Mouse (Mus musculus): Measurements from ENCODE around the gene Bnip1. TPM values are rescaled to one million over a fixed set of nuclear protein-coding genes. Genes with fewer than 3 reads are reported as not detected.
A peak's percentile ranks its signal among the peaks of the same experiment; 100 is the strongest.

Gene Bnip1
- polyA plus RNA-seq, 1 experiment from 2014 or later, result 54.5 TPM

DNA sequence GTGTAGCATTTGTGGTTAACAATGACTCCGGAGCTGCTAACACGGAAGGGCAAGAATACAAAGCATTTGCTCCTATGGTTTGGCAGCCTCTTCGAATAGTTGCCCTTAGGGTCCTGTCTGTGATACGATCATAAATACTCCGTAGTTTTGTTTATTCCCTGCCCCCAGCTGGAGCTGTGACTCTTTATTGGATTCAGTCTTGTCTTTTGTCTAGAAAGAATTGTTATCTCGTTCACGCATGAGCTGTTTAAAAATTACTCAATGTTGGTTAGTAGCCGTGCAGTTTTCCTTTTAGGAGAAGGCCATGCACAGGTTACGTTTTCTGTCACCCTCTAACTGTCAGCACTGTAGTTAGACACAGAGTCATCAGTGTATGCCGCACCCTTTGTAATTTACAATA lies 4.7 kb upstream of the Bnip1 start:
- no peak for ATAC-seq (ENCODE audit: low FRiP score, low TSS enrichment)
- Histone ChIP-seq H3K4me2 (ENCODE audit: low read length) (no peak overlapping the region), H3K36me3 (ENCODE audit: control insufficient read depth, insufficient read depth, low read length) (peaks cover 5% of the 10 kb centered on the region; the same call in 1 of the 2 replicates), H3K4me3 (replicated peaks; ENCODE audit: low read depth, low read length) (no peak overlapping the region), H3K9ac (replicated peaks; ENCODE audit: low read length) (no peak overlapping the region), H3K27ac (replicated peaks; ENCODE audit: low read depth, low read length) (no peak overlapping the region), H3K4me1 (ENCODE audit: control insufficient read depth, insufficient read depth, low read length) (no peaks in the 10 kb centered on the region), H3K9me3 (ENCODE audit: control insufficient read depth, low read length) (no peaks in the 10 kb centered on the region), H3K27me3 (ENCODE audit: control insufficient read depth, insufficient read depth, low read length) (no peaks in the 10 kb centered on the region)
- 56% methylated on average over 10 of the region's 10 CpGs for WGBS
- peak; percentile 5 for DNase-seq

DNA sequence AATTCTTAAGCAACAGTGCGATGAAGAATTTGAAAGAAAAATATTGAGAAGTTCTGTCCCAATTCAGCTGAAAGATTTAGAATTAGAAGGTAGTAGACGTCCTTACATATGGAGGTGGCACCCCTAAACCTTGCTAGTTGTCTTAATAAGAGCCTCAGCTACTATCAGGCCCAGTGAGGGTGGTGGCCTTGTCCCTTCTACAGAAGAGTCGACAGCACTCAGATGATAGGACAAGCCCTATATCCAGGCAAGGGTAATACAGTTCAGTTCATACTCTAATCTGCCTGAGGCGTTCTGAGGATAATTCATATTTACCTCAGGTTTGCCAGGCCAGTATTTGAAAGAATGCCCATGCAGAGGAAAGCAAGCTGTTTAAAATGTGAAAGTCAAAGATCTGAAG lies 2.9 kb upstream of the Bnip1 start:
- Histone ChIP-seq H3K9me3 (ENCODE audit: control insufficient read depth, low read length) (no peaks in the 10 kb centered on the region), H3K4me3 (replicated peaks; ENCODE audit: low read depth, low read length) (no peak overlapping the region), H3K36me3 (ENCODE audit: control insufficient read depth, insufficient read depth, low read length) (no peaks in the 10 kb centered on the region), H3K27me3 (ENCODE audit: control insufficient read depth, insufficient read depth, low read length) (no peaks in the 10 kb centered on the region), H3K27ac (replicated peaks; ENCODE audit: low read depth, low read length) (no peak overlapping the region), H3K9ac (replicated peaks; ENCODE audit: low read length) (no peak overlapping the region), H3K4me2 (ENCODE audit: low read length) (no peak overlapping the region), H3K4me1 (ENCODE audit: control insufficient read depth, insufficient read depth, low read length) (peaks cover 8% of the 10 kb centered on the region)
- 88% methylated on average over 4 of the region's 4 CpGs for WGBS
- DNase-seq (no peak), ATAC-seq (ENCODE audit: low FRiP score, low TSS enrichment) (no peak)

DNA sequence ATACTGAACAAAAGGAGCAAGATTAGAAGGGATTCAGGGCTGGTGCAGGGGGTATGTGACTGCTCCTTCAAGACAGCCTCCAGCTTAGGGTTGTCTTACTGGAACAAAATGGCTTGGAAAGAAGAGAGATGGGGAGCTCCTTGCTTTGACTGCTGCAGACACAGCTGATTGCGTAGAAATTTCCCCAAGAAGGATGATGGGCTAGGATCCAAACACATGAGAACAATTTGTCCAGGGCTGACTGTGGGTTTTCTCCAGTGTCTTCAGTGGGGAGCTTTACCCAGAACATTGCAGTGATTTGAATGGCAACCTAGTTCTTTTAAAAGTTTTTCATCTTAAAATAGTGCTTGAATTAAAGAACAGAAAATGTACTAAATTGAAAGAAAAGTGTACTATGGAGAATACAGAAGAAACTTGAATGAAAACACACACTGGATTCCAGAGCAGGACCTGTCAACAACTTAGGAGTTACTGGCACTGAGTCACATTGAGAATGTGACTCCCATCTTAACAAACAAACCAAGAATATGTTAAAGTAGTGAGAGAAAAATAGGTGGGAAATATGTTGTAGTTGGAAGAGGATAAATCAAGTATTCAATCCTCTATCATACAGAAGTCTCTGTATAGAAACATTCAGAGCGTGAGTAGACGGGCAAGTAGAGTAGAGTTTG lies 2.3 kb upstream of the Bnip1 start:
- no peak overlapping the region for H3K4me3 ChIP-seq (replicated peaks; ENCODE audit: low read depth, low read length)
- H3K27ac ChIP-seq (replicated peaks; ENCODE audit: low read depth, low read length), result no peak overlapping the region
- peaks cover 8% of the 10 kb centered on the region for H3K4me1 ChIP-seq (ENCODE audit: control insufficient read depth, insufficient read depth, low read length)
- H3K36me3 ChIP-seq (ENCODE audit: control insufficient read depth, insufficient read depth, low read length), result peaks cover 5% of the 10 kb centered on the region; the same call in 1 of the 2 replicates
- DNase-seq (no peak), ATAC-seq (ENCODE audit: low FRiP score, low TSS enrichment) (no peak)
- no peaks in the 10 kb centered on the region for H3K27me3 ChIP-seq (ENCODE audit: control insufficient read depth, insufficient read depth, low read length)
- no peak overlapping the region for H3K9ac ChIP-seq (replicated peaks; ENCODE audit: low read length)
- WGBS, result 95% methylated on average over 3 of the region's 3 CpGs
- no peak overlapping the region for H3K4me2 ChIP-seq (ENCODE audit: low read length)
- H3K9me3 ChIP-seq (ENCODE audit: control insufficient read depth, low read length), result no peaks in the 10 kb centered on the region

DNA sequence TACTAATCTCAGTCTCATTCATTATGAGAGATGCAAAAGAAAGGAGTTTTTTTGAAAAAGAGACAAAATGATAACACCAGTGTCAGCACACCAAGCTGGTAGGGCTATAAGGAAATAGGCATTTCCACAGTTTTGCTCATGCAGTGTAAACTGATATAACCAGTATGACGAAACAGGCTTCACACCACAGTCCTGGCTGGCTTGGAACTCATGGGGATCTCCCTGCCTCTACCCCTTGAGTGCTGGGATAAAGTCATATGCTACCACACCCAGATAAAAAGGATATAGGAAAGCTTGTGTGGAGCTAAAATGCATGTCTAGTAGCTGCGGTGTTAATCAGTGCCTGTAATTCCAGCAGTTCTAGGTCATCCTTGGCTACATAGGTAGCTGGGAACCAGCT lies 1.4 kb upstream of the Bnip1 start:
- no peaks in the 10 kb centered on the region for H3K9me3 ChIP-seq (ENCODE audit: control insufficient read depth, low read length)
- peaks cover 12% of the 10 kb centered on the region for H3K36me3 ChIP-seq (ENCODE audit: control insufficient read depth, insufficient read depth, low read length)
- DNase-seq, result no peak
- no peaks in the 10 kb centered on the region for H3K27me3 ChIP-seq (ENCODE audit: control insufficient read depth, insufficient read depth, low read length)
- peaks cover 8% of the 10 kb centered on the region for H3K4me1 ChIP-seq (ENCODE audit: control insufficient read depth, insufficient read depth, low read length)
- 91% methylated on average over 2 of the region's 2 CpGs for WGBS
- H3K4me2 ChIP-seq (ENCODE audit: low read length), result no peak overlapping the region
- no peak overlapping the region for H3K4me3 ChIP-seq (replicated peaks; ENCODE audit: low read depth, low read length)
- no peak overlapping the region for H3K9ac ChIP-seq (replicated peaks; ENCODE audit: low read length)
- no peak overlapping the region for H3K27ac ChIP-seq (replicated peaks; ENCODE audit: low read depth, low read length)
- no peak for ATAC-seq (ENCODE audit: low FRiP score, low TSS enrichment)

DNA sequence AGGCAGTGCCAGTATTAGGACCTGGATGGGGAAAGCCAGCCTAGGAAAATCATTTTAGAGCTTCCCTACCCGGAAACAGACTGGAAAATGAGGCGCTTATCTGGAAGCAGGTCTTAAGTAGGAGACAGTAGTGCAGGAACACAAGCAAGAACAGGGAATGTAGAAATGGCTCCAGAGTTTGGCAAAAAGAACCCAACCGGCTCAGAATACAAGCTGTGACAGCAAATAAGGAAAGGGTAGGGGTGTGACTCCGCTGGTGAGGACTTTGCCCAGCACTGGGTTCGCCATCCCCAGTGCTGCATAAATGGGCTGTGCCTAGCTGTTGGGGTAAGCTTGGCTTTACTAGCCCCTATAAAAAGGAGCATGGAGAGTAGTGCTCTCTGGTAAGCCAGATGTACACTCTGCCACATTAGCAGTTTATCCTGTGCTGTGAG lies 761 bp downstream of the Bnip1 start:
- DNase-seq (no peak), ATAC-seq (ENCODE audit: low FRiP score, low TSS enrichment) (no peak)
- no peaks in the 10 kb centered on the region for H3K9me3 ChIP-seq (ENCODE audit: control insufficient read depth, low read length)
- peak overlapping the region; percentile 87 for H3K4me2 ChIP-seq (ENCODE audit: low read length)
- H3K4me3 ChIP-seq (replicated peaks; ENCODE audit: low read depth, low read length), result peak overlapping the region; percentile 78
- peaks cover 32% of the 10 kb centered on the region for H3K36me3 ChIP-seq (ENCODE audit: control insufficient read depth, insufficient read depth, low read length)
- WGBS, result 25% methylated on average over 5 of the region's 5 CpGs
- no peak overlapping the region for H3K27ac ChIP-seq (replicated peaks; ENCODE audit: low read depth, low read length)
- peaks cover 8% of the 10 kb centered on the region for H3K4me1 ChIP-seq (ENCODE audit: control insufficient read depth, insufficient read depth, low read length)
- peak overlapping the region; percentile 81 for H3K9ac ChIP-seq (replicated peaks; ENCODE audit: low read length)
- H3K27me3 ChIP-seq (ENCODE audit: control insufficient read depth, insufficient read depth, low read length), result no peaks in the 10 kb centered on the region

GRCm38 (mm10) chr17:26784525-26784924 lies 3.7 kb downstream of the Bnip1 start:
- 93% methylated on average over 8 of the region's 8 CpGs for WGBS
- Histone ChIP-seq H3K4me2 (ENCODE audit: low read length) (no peak overlapping the region), H3K27ac (replicated peaks; ENCODE audit: low read depth, low read length) (no peak overlapping the region), H3K36me3 (ENCODE audit: control insufficient read depth, insufficient read depth, low read length) (peaks cover 57% of the 10 kb centered on the region), H3K4me1 (ENCODE audit: control insufficient read depth, insufficient read depth, low read length) (peaks cover 8% of the 10 kb centered on the region), H3K9me3 (ENCODE audit: control insufficient read depth, low read length) (no peaks in the 10 kb centered on the region), H3K9ac (replicated peaks; ENCODE audit: low read length) (no peak overlapping the region), H3K27me3 (ENCODE audit: control insufficient read depth, insufficient read depth, low read length) (no peaks in the 10 kb centered on the region), H3K4me3 (replicated peaks; ENCODE audit: low read depth, low read length) (no peak overlapping the region)
- DNase-seq (no peak), ATAC-seq (ENCODE audit: low FRiP score, low TSS enrichment) (no peak)

DNA sequence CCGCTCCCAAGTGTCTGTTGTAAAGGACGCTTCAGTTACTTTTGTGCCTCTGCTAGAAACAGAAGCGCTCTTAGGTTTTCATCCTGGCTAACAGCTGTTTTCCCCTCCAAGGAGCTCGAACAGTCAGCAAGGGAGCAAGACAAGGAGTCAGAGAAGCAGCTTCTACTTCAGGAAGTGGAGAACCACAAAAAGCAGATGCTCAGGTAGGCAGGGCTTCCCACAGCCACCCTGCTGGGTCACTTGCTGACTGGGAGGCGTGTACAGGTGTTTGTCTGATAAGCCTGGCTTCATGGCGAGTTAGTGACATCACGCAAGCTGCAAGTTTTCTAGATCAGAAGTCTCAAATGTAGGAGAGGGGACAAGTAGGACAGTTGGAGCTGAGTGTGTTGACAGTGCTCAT lies 5.7 kb downstream of the Bnip1 start:
- H3K27me3 ChIP-seq (ENCODE audit: control insufficient read depth, insufficient read depth, low read length), result no peaks in the 10 kb centered on the region
- H3K4me2 ChIP-seq (ENCODE audit: low read length), result no peak overlapping the region
- H3K27ac ChIP-seq (replicated peaks; ENCODE audit: low read depth, low read length), result no peak overlapping the region
- ATAC-seq (ENCODE audit: low FRiP score, low TSS enrichment) (no peak), DNase-seq (no peak)
- no peak overlapping the region for H3K4me3 ChIP-seq (replicated peaks; ENCODE audit: low read depth, low read length)
- H3K9ac ChIP-seq (replicated peaks; ENCODE audit: low read length), result no peak overlapping the region
- H3K36me3 ChIP-seq (ENCODE audit: control insufficient read depth, insufficient read depth, low read length), result peaks cover 78% of the 10 kb centered on the region
- WGBS, result 88% methylated on average over 7 of the region's 7 CpGs
- no peaks in the 10 kb centered on the region for H3K9me3 ChIP-seq (ENCODE audit: control insufficient read depth, low read length)
- peaks cover 5% of the 10 kb centered on the region for H3K4me1 ChIP-seq (ENCODE audit: control insufficient read depth, insufficient read depth, low read length)

- no peak for ATAC-seq (ENCODE audit: low FRiP score, low TSS enrichment)
- Histone ChIP-seq H3K4me2 (ENCODE audit: low read length) (no peak overlapping the region), H3K27ac (replicated peaks; ENCODE audit: low read depth, low read length) (no peak overlapping the region), H3K4me3 (replicated peaks; ENCODE audit: low read depth, low read length) (no peak overlapping the region), H3K27me3 (ENCODE audit: control insufficient read depth, insufficient read depth, low read length) (no peaks in the 10 kb centered on the region), H3K9ac (replicated peaks; ENCODE audit: low read length) (no peak overlapping the region), H3K9me3 (ENCODE audit: control insufficient read depth, low read length) (no peaks in the 10 kb centered on the region), H3K36me3 (ENCODE audit: control insufficient read depth, insufficient read depth, low read length) (peaks cover 93% of the 10 kb centered on the region), H3K4me1 (ENCODE audit: control insufficient read depth, insufficient read depth, low read length) (no peaks in the 10 kb centered on the region)
- WGBS, result 94% methylated on average over 8 of the region's 8 CpGs
- no peak for DNase-seq
Observed at GRCm38 (mm10) chr17:26788986-26789385, 8.1 kb downstream of the Bnip1 start.

- peaks cover 88% of the 10 kb centered on the region for H3K36me3 ChIP-seq (ENCODE audit: control insufficient read depth, insufficient read depth, low read length)
- WGBS, result 96% methylated on average over 8 of the region's 8 CpGs
Observed at GRCm38 (mm10) chr17:26789460-26790268, 8.8 kb downstream of the Bnip1 start.

More at GRCm38 (mm10) chr17:26789460-26790268, 8.8 kb downstream of the Bnip1 start:
- Histone ChIP-seq H3K27me3 (ENCODE audit: control insufficient read depth, insufficient read depth, low read length) (no peaks in the 10 kb centered on the region), H3K9me3 (ENCODE audit: control insufficient read depth, low read length) (no peaks in the 10 kb centered on the region), H3K4me3 (replicated peaks; ENCODE audit: low read depth, low read length) (no peak overlapping the region), H3K4me1 (ENCODE audit: control insufficient read depth, insufficient read depth, low read length) (no peaks in the 10 kb centered on the region), H3K27ac (replicated peaks; ENCODE audit: low read depth, low read length) (no peak overlapping the region), H3K9ac (replicated peaks; ENCODE audit: low read length) (no peak overlapping the region), H3K4me2 (ENCODE audit: low read length) (no peak overlapping the region)
- DNase-seq, result no peak
- no peak for ATAC-seq (ENCODE audit: low FRiP score, low TSS enrichment)

All from midbrain, embryonic 14.5 days (tissue).